Mouse (Mus musculus) mature B cell (primary cell): ENCODE measurements around the gene Shbg.

Experiments
- in situ Hi-C: fragments of 300-500 bp; cut with MboI; formaldehyde crosslinking; loops from 2 replicates; pipeline ENCODE4 v1.14.3; 2019

The Shbg gene

DNA sequence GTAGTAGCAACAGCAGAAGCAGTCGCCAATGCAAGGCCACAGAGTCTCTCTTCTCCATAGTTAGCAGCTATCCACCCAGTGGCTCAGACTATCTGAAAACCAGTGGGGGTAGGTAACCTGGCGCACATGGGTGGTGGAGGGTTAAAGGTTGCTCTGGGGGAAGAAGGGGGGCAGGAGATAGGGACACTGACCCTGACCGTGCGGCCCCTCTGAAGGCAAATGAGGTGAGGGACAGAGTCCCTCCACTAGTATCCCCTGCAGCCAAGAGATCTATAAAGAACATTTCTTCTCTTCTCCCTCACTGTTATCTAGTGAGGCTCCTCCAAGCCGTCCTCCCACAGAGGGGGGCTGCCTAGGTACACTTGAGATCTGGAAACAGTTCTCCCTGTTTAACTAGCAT lies at the start of gene Shbg:
TSS of gene Shbg (minus strand) at position 101 of the 400 bp plus-strand sequence.
- in situ Hi-C loops, result no loop called here

GRCm38 (mm10) chr11:69666665-69667005 lies 48.9 kb upstream of the Shbg start:
- in situ Hi-C loops, result no loop called here

GRCm38 (mm10) chr11:69665961-69666664 lies 48.4 kb upstream of the Shbg start, which contains the start of gene Cd68:
Gene Cd68 (minus strand): TSS chr11:69666153.
- in situ Hi-C loops, result no loop called here

- in situ Hi-C loops, result no loop called here
Observed at GRCm38 (mm10) chr11:69665457-69665960, 47.8 kb upstream of the Shbg start.

- in situ Hi-C loops, result no loop called here
Observed at GRCm38 (mm10) chr11:69664841-69665240, 47.1 kb upstream of the Shbg start.

GRCm38 (mm10) chr11:69663795-69664194 lies 46.1 kb upstream of the Shbg start:
- in situ Hi-C loops, result no loop called here

DNA sequence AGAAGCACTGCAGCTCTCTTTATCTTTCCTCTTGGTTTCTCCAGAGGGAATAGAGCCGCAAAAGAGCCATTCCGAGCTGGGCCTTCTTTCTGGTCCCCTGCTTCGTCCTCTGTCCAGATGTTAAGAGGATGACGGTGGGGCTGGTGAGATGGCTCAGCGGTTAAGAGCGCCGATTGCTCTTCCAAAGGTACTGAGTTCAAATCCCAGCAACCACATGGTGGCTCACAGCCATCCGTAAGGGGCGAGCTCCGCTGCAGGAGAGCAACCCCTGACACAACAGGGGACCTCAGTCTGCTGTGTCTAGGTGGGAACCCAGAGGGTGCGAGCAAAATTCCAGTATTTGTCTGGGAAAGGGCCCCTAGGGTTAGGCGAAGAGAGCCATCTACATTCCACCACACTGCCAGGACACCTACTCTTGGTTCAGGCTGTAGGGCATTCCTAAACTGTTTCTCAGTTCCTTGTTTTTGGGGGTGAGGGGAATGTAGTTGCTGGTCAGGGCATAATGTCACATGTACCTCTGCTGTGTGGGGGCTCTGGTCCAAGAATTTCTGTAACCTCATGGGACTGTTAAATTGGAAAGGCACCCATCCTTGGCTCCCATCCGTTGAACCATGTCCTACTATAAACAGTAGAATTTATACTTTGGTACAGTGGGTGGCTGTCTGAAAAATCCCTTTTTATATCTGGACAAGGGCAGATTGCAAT lies 45.4 kb upstream of the Shbg start:
- in situ Hi-C loops, result no loop called here

DNA sequence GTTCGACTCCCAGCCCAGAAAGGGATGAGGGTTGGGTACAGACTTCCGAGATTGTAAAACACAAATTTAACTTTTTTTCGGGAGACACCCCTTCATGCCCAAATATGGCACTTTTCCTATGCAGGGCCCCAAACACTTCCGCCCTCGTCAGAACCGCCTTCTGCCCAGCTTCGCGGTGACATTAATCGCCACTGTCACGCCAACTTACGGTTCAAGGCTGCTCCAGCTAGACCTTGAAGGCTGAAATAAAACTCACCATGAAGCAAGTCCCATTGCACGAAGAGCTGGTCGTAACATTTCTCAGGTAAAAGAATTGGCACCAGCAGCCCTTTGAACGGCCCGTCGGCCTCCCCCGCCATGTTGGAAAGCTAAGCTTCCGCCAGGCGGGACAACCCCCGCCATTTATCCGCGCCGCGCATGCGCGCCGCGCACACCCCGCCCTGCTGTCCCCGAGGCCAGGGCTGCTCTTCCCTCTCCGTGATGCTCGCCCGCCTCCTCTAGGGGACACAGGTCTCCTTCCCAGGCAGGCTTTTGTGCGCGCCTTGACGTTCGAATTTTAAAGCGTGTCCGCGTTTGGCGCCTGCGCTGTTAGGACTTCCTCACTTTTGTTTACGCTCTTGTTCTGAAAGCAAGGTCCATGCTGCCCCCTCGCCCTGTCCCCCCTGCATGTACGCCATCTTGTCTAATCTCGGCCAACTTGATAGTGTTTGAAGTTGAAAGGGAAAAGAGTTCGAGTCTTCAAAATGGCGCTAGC lies 44.7 kb upstream of the Shbg start, which contains the start of gene Mpdu1:
TSS of gene Mpdu1 (minus strand) at position 430 of the 754 bp plus-strand sequence.
- in situ Hi-C loops, result no loop called here

- in situ Hi-C loops, result no loop called here
Observed at GRCm38 (mm10) chr11:69661221-69661881, 43.6 kb upstream of the Shbg start.

DNA sequence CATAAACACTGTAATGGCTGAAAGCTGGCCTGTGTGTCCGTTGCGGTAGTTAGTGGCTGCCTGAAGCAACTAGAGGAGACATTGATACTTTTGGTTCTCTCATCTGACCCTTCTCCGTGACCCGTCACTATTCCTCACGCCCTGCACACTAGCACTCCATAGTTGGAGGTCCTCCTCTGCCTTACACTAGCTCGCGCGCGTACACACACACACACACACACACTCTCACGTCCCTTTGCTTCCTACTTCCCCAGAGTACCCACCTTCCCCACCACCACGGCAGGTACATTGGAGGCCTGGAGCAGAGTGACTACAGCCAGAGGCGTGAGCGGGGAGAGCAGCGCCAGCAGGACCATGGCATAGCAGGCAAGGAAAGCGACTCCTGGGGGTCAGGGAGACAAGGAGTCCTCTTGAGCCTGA lies 39.8 kb upstream of the Shbg start:
- in situ Hi-C loops, result no loop called here

DNA sequence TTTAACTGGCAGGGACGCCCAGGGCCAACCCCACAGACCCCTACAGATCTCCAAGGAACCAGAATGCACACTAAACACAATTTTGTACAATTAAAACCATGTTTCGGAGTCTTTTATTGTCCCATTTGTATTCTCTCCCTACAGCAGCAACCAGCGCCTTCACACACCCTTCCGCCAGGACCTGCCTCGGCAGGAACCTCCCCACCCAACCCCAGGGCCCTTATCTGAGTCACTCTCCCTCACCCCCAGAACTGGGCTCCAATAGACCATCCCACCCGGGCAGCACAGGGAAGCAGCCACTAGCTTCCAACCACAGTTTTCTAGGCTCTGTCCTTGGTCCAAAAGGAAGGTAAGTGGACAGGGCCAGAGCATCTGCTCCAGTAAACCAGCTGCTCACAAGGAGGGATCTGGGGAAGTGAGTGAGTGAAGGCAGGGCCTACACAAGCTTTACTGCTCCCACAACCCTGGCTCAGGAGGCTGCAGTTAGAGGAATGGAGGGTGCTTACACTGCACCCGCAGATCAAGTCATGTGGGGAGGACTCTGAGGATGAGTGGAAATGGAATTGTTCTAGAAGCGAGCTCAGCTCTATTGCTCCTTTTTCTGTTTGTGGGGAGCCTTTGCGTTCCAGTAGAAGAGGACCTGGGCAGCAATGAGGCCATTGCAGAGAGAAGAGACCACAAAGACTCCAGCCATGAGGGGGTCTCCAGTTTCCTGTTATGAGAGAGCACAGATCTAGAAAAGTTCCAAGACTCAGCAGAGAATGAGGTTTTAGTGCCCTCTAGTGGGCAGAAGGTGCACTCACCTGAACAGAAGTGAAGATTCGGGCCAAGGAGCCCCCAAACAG lies 39.1 kb upstream of the Shbg start:
- in situ Hi-C loops, result no loop called here

DNA sequence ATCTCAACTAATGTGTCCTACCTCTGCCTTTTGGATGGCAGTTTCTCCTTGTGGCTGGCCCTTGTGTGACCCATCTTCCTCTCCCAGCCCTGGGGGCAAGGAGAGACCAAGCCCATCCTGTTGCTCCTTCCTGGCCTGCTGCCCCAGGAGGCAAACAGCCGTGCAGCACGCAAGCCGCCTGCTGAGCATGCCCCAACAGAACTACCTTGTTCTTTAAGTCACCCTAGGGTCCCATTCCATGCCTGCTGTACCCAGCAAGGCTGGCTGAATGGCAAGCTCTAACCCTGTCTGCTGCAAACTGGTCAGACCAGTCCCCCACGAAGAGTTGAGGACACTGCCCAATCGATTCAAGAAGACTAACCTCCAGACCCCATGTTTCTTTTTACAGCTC lies 38.4 kb upstream of the Shbg start:
- in situ Hi-C loops, result no loop called here

DNA sequence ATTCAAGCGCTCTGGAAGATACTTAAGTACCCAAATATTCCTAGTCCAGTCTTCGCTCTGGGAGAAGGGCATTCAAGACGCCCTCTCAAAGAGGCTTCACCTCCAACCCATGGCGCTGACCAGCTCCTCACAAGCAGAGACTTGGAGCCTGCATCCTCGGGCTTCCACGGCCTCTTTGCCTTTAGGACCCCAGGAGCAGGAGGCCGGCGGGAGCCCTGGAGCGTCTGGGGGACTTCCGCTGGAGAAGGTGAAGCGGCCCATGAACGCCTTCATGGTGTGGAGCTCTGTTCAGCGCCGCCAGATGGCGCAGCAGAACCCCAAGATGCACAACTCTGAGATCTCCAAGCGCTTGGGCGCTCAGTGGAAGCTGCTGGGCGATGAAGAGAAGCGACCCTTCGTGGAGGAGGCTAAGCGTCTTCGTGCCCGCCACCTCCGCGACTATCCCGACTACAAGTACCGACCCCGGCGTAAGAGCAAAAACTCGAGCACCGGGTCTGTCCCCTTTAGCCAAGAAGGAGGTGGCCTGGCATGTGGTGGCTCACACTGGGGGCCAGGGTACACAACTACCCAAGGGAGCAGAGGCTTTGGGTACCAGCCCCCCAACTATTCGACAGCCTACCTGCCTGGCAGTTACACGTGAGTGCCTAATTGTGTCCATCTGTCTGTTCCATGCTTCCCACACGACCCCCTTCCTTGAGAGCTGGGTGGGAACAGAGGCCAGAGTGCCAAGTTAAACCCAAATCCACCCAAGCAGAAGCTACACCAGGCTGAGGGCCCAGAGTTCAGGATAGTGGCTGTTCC lies 37.8 kb upstream of the Shbg start, which contains the start of gene Sox15:
TSS of gene Sox15 (plus strand) at position 51 of the 801 bp plus-strand sequence.
- in situ Hi-C loops, result no loop called here

- in situ Hi-C loops, result no loop called here
Observed at GRCm38 (mm10) chr11:69654760-69655159, 37.1 kb upstream of the Shbg start.

GRCm38 (mm10) chr11:69653399-69653798 lies 35.7 kb upstream of the Shbg start:
- in situ Hi-C loops, result no loop called here

GRCm38 (mm10) chr11:69645860-69646259 lies 28.2 kb upstream of the Shbg start:
- in situ Hi-C loops, result no loop called here

GRCm38 (mm10) chr11:69635471-69635870 lies 17.8 kb upstream of the Shbg start:
- in situ Hi-C loops, result no loop called here

DNA sequence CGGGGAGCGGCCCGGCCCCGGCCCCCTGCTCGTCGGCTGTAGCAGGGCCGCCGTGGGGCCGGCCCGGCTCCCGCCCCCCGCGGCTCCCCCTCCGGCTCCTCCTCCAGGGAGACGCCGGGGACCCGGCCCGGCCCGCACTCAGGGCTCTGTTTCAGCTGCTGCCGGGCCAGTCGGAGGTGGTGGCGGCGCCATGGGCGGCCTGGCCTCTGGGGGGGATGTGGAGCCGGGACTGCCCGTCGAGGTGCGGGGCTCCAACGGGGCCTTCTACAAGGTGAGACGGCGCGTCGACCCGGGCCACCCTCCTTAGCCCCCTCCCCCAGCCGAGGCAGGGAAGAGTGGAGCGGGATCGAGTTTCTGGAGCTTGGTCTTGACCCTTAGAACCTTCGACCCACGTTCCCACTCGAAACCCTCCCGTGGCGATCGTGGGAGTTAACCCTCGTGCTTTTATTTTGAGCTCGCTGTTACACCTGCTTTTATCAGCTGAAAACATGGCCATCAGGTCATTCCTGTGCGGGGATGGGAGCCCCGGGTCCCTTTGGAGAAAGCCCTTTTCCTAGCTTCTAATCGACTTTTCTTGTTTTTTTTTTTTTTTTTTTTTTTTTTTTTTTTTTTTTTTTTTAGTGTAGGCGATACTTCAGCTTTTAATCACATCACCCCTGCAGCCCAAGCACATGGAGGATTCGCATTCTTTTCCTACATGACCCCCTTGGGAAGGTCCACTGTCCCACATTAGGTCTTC lies 15.6 kb upstream of the Shbg start:
- in situ Hi-C loops, result no loop called here
